Mouse (Mus musculus): ENCODE data around the gene Bcl2l11.

GRCm38 (mm10) chr2:128084607-128085006 lies 41.2 kb upstream of the Bcl2l11 start:
- TF ChIP-seq POLR2A (IDR thresholded peaks at IDR 0.05; ENCODE audit: borderline replicate concordance, insufficient read depth, low read length) = no peak
- TF ChIP-seq CTCF (IDR thresholded peaks at IDR 0.05; ENCODE audit: borderline replicate concordance, insufficient read depth, low read depth, low read length) = no peak
